Mouse (Mus musculus): ENCODE data around the gene Flvcr2. TPM values are rescaled to one million over a fixed set of nuclear protein-coding genes. Genes with fewer than 3 reads are reported as not detected.
A peak's percentile ranks its signal among the peaks of the same experiment; 100 is the strongest.

Flvcr2 gene
- polyA plus RNA-seq, 1 experiment from 2014 or later = 5.1 TPM

DNA sequence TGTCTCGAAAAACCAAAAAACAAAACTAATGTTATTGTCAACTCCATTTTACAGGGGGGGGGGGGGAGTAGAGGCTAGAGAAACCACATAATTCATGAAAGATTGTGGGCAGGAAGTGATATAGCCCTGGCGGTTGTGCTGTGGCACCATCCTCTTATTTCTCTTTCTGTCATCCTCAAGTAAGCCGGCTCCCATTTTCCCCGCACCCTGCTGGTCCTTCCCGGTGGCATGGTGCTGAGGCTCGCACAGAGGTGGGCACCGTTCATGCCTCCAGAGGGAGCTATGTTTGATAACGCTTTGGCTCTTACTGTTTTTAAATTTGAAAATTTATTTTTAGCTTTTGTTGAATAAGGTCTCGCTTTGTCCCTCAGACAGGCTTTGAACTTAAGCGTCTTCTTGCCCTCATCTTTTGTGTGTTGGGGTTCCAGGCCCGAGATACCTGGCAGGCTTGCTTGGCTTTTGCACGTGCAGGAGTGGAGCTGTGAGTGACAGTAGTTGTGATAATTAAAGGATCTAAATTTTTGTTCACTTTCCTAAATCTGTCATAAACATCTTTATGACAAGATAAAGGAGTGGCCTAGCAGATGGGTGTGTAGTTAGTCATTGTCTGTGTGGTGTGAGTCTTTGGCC, 93.1 kb downstream of the Flvcr2 start:
- peaks cover 11% of the 10 kb centered on the region; the same call in 1 of the 2 replicates for H3K36me3 ChIP-seq
- ATAC-seq (ENCODE audit: borderline replicate concordance, extremely low read depth, low FRiP score, low TSS enrichment) = no peak
- 87% methylated on average over 12 of the region's 12 CpGs for WGBS

DNA sequence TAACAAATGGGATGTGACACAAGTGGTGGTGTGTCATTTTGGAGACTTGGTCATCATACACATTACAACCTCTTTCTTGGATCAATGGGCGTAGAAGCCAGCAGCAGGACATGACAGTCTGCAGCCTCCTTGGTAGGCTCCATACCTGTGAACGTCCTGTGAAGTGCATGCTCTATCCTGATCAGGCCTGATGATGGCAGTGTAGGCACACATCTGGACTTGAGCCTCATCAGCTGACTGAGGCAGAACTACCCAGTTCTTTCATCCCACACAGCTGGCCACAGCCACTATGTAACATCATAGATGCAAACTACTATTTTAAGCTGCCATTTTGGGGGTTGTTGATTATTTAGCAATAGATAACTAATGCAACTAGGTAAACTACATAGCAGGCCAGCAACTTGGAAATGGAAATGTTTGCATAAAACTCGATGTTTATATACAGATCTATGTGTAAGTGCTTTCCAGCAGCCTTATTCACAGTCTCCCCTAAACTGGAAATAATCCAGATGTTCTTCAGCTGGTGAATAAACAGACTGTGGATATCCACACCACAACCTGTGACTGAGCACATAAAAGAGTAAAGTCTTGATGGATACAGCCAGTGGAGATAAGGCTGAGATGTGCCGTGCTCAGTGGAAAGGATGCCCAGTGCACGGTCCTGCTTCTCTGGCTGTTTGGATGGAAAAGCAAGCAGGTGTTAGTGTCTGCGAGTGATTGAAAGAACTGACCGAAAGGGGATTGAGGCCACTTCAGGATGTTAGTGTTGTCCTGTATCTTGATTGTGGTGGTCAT, 102.0 kb downstream of the Flvcr2 start:
- H3K27me3 ChIP-seq = no peaks in the 10 kb centered on the region
- 63% methylated on average over 7 of the region's 7 CpGs for WGBS

More for the DNA sequence above, 93.1 kb downstream of the Flvcr2 start:
- H3K4me1 ChIP-seq = no peaks in the 10 kb centered on the region
- no peaks in the 10 kb centered on the region for H3K9me3 ChIP-seq
- H3K4me3 ChIP-seq = no peak overlapping the region
- H3K27me3 ChIP-seq = no peaks in the 10 kb centered on the region
- H3K9ac ChIP-seq = no peak overlapping the region
- H3K4me2 ChIP-seq = no peak overlapping the region
- no peak overlapping the region for H3K27ac ChIP-seq

DNA sequence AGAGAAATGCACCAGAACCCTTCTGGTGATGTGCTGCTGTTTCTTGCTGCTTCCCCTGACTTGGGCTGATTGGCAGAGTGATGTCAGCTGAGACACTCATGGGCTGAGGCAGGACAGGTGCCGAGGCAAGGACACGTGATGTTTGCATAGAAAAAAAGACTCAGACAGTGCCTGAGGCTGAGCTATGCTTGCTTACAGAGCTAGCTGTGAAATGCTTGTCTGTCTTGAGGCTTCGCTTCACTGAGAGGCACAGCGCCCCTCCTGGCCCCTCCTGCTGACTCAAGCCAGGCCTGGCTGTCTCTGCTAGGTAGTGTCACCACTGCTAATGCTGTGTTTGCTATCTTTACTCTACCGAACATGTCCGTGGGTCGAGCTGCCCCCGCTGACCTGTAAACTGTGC, 104.3 kb downstream of the Flvcr2 start:
- Histone ChIP-seq H3K9me3 (no peaks in the 10 kb centered on the region), H3K4me2 (no peak overlapping the region), H3K36me3 (peaks cover 8% of the 10 kb centered on the region; the same call in 1 of the 2 replicates), H3K27me3 (no peaks in the 10 kb centered on the region), H3K4me1 (0 out of 2 replicates have a peak, but pooled peaks cover 3% of the 10 kb centered on the region), H3K4me3 (no peak overlapping the region), H3K27ac (no peak overlapping the region), H3K9ac (no peak overlapping the region)
- 67% methylated on average over 8 of the region's 8 CpGs for WGBS
- ATAC-seq (ENCODE audit: borderline replicate concordance, extremely low read depth, low FRiP score, low TSS enrichment) = no peak

More for the DNA sequence above, 102.0 kb downstream of the Flvcr2 start:
- no peak overlapping the region for H3K4me2 ChIP-seq
- peaks cover 12% of the 10 kb centered on the region; the same call in 1 of the 2 replicates for H3K36me3 ChIP-seq
- ATAC-seq (ENCODE audit: borderline replicate concordance, extremely low read depth, low FRiP score, low TSS enrichment) = no peak
- H3K9ac ChIP-seq = no peak overlapping the region
- H3K4me1 ChIP-seq = no peaks in the 10 kb centered on the region
- H3K9me3 ChIP-seq = no peaks in the 10 kb centered on the region
- no peak overlapping the region for H3K4me3 ChIP-seq
- no peak overlapping the region for H3K27ac ChIP-seq

DNA sequence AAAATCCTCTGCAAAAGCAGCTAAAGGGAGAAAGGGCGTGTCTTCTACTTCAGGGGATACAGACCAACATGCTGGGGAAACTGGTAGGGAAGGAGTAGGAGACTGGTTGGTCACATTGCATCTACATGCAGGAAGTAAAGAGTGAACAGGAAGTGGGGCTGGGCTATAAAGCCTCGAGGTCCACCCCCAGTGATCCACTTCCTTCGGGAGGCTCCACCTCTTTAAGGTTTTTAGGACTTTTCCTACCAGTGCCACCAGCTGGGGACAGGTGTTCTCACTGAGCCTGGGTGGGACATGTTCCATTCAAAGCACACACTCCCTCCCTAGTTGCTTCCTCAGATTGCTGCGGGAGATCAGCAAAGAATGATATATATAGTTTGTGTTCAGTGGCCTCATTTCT, 107.5 kb downstream of the Flvcr2 start:
- WGBS = 82% methylated on average over 4 of the region's 4 CpGs
- no peak overlapping the region for H3K4me2 ChIP-seq
- no peaks in the 10 kb centered on the region for H3K9me3 ChIP-seq
- peaks cover 7% of the 10 kb centered on the region; the same call in 1 of the 2 replicates for H3K4me1 ChIP-seq
- no peak overlapping the region for H3K4me3 ChIP-seq
- no peak overlapping the region for H3K9ac ChIP-seq
- H3K27me3 ChIP-seq = no peaks in the 10 kb centered on the region
- no peak for ATAC-seq (ENCODE audit: borderline replicate concordance, extremely low read depth, low FRiP score, low TSS enrichment)
- 0 out of 2 replicates have a peak overlapping the region, but pooled peaks have one; percentile 16 for H3K27ac ChIP-seq
- H3K36me3 ChIP-seq = peaks cover 8% of the 10 kb centered on the region; the same call in 1 of the 2 replicates

DNA sequence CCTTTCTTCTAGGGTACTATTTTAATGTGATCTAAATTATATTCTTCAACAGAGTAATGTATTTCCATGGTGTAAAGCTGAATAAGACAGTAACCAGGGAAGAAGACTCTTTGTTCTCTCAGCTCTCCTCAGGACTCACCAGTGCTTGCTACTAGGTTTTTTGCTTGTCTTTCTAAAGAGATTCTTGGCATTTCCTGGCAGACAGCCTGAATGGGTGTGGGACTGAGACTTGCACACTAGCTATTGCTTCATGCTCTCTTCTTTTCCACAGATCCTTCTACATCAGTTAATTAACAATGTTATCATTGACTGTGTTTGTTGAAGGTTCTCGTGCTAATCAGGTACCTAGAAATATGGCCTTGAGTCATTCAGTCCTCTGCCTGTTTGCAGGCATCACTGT, 107.9 kb downstream of the Flvcr2 start:
- WGBS = 30% methylated on average over 1 of the region's 1 CpGs
- H3K9me3 ChIP-seq = no peaks in the 10 kb centered on the region
- no peak overlapping the region for H3K4me2 ChIP-seq
- H3K4me1 ChIP-seq = peaks cover 9% of the 10 kb centered on the region; the same call in 1 of the 2 replicates
- no peak overlapping the region for H3K9ac ChIP-seq
- no peak overlapping the region; the same call in 1 of the 2 replicates for H3K27ac ChIP-seq
- no peak for ATAC-seq (ENCODE audit: borderline replicate concordance, extremely low read depth, low FRiP score, low TSS enrichment)
- no peaks in the 10 kb centered on the region for H3K27me3 ChIP-seq
- H3K36me3 ChIP-seq = peaks cover 8% of the 10 kb centered on the region; the same call in 1 of the 2 replicates
- no peak overlapping the region for H3K4me3 ChIP-seq

DNA sequence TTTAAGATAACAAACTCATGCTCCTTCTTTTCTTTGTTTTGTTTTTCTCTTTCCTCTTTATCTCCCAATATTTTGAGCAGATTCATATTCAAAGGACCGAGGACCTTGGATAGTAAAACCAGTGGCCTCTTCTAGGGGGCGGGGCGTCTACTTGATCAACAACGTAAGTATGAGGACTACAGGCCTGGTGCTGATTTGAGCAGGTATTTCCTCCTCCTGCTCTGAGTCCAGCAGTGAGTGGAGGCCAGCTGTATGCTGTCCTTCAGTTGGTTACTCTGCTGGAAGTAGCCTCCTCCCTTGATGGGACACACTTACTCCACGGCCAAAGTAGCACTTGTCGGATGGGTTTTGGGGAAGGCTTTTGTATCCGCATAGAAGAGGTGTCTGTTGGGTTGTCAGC, 111.0 kb downstream of the Flvcr2 start:
- ATAC-seq (ENCODE audit: borderline replicate concordance, extremely low read depth, low FRiP score, low TSS enrichment) = no peak
- 75% methylated on average over 7 of the region's 7 CpGs for WGBS
- Histone ChIP-seq H3K9me3 (no peaks in the 10 kb centered on the region), H3K4me2 (no peak overlapping the region), H3K36me3 (no peaks in the 10 kb centered on the region), H3K9ac (no peak overlapping the region), H3K27ac (no peak overlapping the region), H3K27me3 (no peaks in the 10 kb centered on the region), H3K4me1 (peaks cover 18% of the 10 kb centered on the region), H3K4me3 (no peak overlapping the region)

DNA sequence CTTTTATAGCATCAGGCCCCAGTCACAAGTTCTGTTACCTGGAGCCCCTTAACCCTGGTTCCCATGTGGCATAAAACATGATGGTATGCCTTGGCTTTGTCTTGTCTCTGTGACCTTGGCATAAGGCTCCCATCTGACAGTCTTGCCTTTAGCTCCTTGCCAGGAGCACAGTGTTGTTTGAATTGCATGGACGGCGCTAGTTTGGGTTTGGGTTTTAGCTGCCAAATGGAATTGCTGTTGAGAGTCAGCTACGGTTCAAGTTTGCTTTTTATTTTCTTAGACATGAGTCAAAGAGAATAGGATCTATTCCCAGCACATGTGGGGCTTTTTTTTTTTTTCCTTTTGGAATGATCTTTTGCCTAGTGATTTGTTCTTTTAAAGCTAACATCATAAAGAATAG, 112.8 kb downstream of the Flvcr2 start:
- no peaks in the 10 kb centered on the region for H3K36me3 ChIP-seq
- 43% methylated on average over 3 of the region's 3 CpGs for WGBS
- peak overlapping the region; percentile 91 for H3K27ac ChIP-seq
- H3K4me1 ChIP-seq = peaks cover 22% of the 10 kb centered on the region
- no peaks in the 10 kb centered on the region for H3K27me3 ChIP-seq
- H3K4me3 ChIP-seq = no peak overlapping the region
- no peak overlapping the region for H3K9ac ChIP-seq
- H3K9me3 ChIP-seq = no peaks in the 10 kb centered on the region
- peak; percentile 75; the same call in 1 of the 2 replicates for ATAC-seq (ENCODE audit: borderline replicate concordance, extremely low read depth, low FRiP score, low TSS enrichment)
- no peak overlapping the region for H3K4me2 ChIP-seq

GRCm38 (mm10) chr12:85859511-85860189, 113.3 kb downstream of the Flvcr2 start:
- no peak overlapping the region for H3K9ac ChIP-seq
- peaks cover 19% of the 10 kb centered on the region for H3K4me1 ChIP-seq
- H3K27me3 ChIP-seq = no peaks in the 10 kb centered on the region
- WGBS = 31% methylated on average over 3 of the region's 3 CpGs
- ATAC-seq (ENCODE audit: borderline replicate concordance, extremely low read depth, low FRiP score, low TSS enrichment) = no peak; the same call in 1 of the 2 replicates
- no peaks in the 10 kb centered on the region for H3K9me3 ChIP-seq
- H3K4me2 ChIP-seq = no peak overlapping the region
- H3K27ac ChIP-seq = peak overlapping the region; percentile 91
- no peaks in the 10 kb centered on the region for H3K36me3 ChIP-seq
- no peak overlapping the region for H3K4me3 ChIP-seq

DNA sequence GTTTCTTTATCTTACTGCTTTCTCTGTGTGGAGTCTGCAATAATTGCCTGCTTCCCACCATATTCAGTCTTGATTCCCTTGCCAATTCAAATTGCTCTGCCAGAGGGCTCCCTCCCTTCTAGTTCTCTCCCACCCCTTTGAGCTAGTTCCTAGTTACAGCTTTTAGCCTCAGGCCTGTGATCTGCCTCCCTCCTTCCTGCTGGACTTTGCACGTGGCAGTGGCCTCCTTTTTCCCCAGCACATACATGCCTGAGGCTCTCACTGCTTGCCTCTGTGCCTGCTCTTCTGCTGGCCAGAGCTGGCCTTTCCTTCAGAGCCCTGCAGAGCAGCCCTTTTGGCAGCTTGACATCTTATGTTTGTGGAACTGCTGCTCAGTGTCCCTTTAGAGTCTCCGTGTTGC, 116.2 kb downstream of the Flvcr2 start:
- ATAC-seq (ENCODE audit: borderline replicate concordance, extremely low read depth, low FRiP score, low TSS enrichment) = no peak
- Histone ChIP-seq H3K4me3 (no peak overlapping the region), H3K4me1 (peaks cover 24% of the 10 kb centered on the region), H3K27me3 (no peaks in the 10 kb centered on the region), H3K27ac (peak overlapping the region; percentile 64; the same call in 1 of the 2 replicates), H3K4me2 (no peak overlapping the region), H3K36me3 (no peaks in the 10 kb centered on the region; the same call in 1 of the 2 replicates), H3K9ac (no peak overlapping the region), H3K9me3 (no peaks in the 10 kb centered on the region)
- WGBS = 41% methylated on average over 2 of the region's 2 CpGs
